Comparison of ENCODE assay signal across 35 mouse cellular contexts in genomic region chr1:170892279-170892678, GRCm38 (mm10). TPM values are rescaled to one million over a fixed set of nuclear protein-coding genes. Genes with fewer than 3 reads are reported as not detected.
"Had no signal": no experiment of that assay in that cellular context is flagged by ENCODE, and none has a peak within 500 bp of the region (broad histone marks: within the 10 kb centered on the region; RNA-seq: fewer than 3 reads in every experiment).

No protein-coding gene starts in this region.

- DNase-seq: cerebellum, postnatal 10 days; cerebellum, postnatal 14 days; cerebellum, postnatal 25 days; cerebellum, postnatal 36 days; embryo, embryonic 11 days; forebrain, postnatal 0 days; gastrocnemius, adult 2 months; gastrocnemius, postnatal 10 days; gastrocnemius, postnatal 14 days; gastrocnemius, postnatal 25 days; gastrocnemius, postnatal 36 days; heart, adult 18-20 months; heart, adult 2 months had no signal

- H3K9me3 ChIP-seq: embryonic facial prominence, embryonic 10.5 days; embryonic facial prominence, embryonic 12.5 days; embryonic facial prominence, embryonic 13.5 days; embryonic facial prominence, embryonic 15.5 days; forebrain, embryonic 10.5 days; forebrain, embryonic 12.5 days; forebrain, embryonic 13.5 days; forebrain, embryonic 15.5 days; heart, embryonic 10.5 days had no signal

- H3K4me1 ChIP-seq: embryonic facial prominence, embryonic 12.5 days; embryonic facial prominence, embryonic 13.5 days; embryonic facial prominence, embryonic 15.5 days; forebrain, embryonic 12.5 days; forebrain, embryonic 13.5 days; forebrain, embryonic 15.5 days; heart, embryonic 10.5 days had no signal

- H3K4me3 ChIP-seq: embryonic facial prominence, embryonic 10.5 days; embryonic facial prominence, embryonic 12.5 days; embryonic facial prominence, embryonic 13.5 days; embryonic facial prominence, embryonic 15.5 days; erythroblast, embryonic 14.5 days; forebrain, embryonic 10.5 days; forebrain, embryonic 12.5 days; forebrain, embryonic 13.5 days; forebrain, embryonic 15.5 days; gastrocnemius, adult 2 months; heart, adult 2 months; heart, embryonic 10.5 days had no signal

- H3K27ac ChIP-seq: embryonic facial prominence, embryonic 10.5 days; embryonic facial prominence, embryonic 12.5 days; embryonic facial prominence, embryonic 13.5 days; embryonic facial prominence, embryonic 15.5 days; forebrain, embryonic 10.5 days; forebrain, embryonic 12.5 days; forebrain, embryonic 13.5 days; forebrain, embryonic 15.5 days; gastrocnemius, adult 2 months; heart, adult 2 months; heart, embryonic 10.5 days had no signal

- H3K9ac ChIP-seq: embryonic facial prominence, embryonic 12.5 days; embryonic facial prominence, embryonic 13.5 days; embryonic facial prominence, embryonic 15.5 days; forebrain, embryonic 12.5 days; forebrain, embryonic 13.5 days; forebrain, embryonic 15.5 days; forebrain, postnatal 0 days had no signal

- H3K27me3 ChIP-seq: embryonic facial prominence, embryonic 12.5 days; embryonic facial prominence, embryonic 15.5 days; forebrain, embryonic 12.5 days; forebrain, embryonic 13.5 days; forebrain, embryonic 15.5 days had no signal

- H3K36me3 ChIP-seq: embryonic facial prominence, embryonic 10.5 days; embryonic facial prominence, embryonic 12.5 days; embryonic facial prominence, embryonic 13.5 days; embryonic facial prominence, embryonic 15.5 days; forebrain, embryonic 10.5 days; forebrain, embryonic 12.5 days; forebrain, embryonic 15.5 days; heart, embryonic 10.5 days had no signal

RNA-seq across cellular contexts. Expression of gene Gm26620, which starts 7.4 kb away (rescaled TPM):
- total RNA-seq: common myeloid progenitor, adult 5-6 weeks; granulocyte monocyte progenitor cell, adult 5-6 weeks had no signal
- polyA plus RNA-seq: embryonic facial prominence, embryonic 11.5 days; embryonic facial prominence, embryonic 12.5 days; forebrain, embryonic 12.5 days had no signal

RNA-seq across cellular contexts. Expression of gene Fcrlb, which starts 20.5 kb away (rescaled TPM):
- total RNA-seq: common myeloid progenitor, adult 5-6 weeks; forebrain, postnatal 0 days; gastrocnemius, adult 18-20 months; gastrocnemius, adult 2 months; gastrocnemius, adult 8-10 months; gastrocnemius, postnatal 10 days; gastrocnemius, postnatal 14 days; gastrocnemius, postnatal 25 days; gastrocnemius, postnatal 36 days; gastrocnemius, postnatal 4 days; granulocyte monocyte progenitor cell, adult 5-6 weeks; heart, adult 18-20 months; heart, adult 2 months; heart, adult 8-10 months had no signal
- polyA plus RNA-seq: embryonic facial prominence, embryonic 10.5 days; embryonic facial prominence, embryonic 11.5 days; embryonic facial prominence, embryonic 12.5 days; embryonic facial prominence, embryonic 13.5 days; embryonic facial prominence, embryonic 14.5 days; erythroblast, embryonic 14.5 days; forebrain, embryonic 10.5 days; forebrain, embryonic 11.5 days; forebrain, embryonic 12.5 days; forebrain, embryonic 13.5 days; forebrain, embryonic 14.5 days; heart, adult 2 months; heart, embryonic 10.5 days had no signal

RNA-seq across cellular contexts. Expression of gene Fcrla, which starts 35.1 kb away (rescaled TPM):
- total RNA-seq: common myeloid progenitor, adult 5-6 weeks; forebrain, postnatal 0 days; gastrocnemius, adult 18-20 months; gastrocnemius, adult 2 months; gastrocnemius, adult 8-10 months; gastrocnemius, postnatal 25 days; granulocyte monocyte progenitor cell, adult 5-6 weeks had no signal
- polyA plus RNA-seq: embryonic facial prominence, embryonic 10.5 days; embryonic facial prominence, embryonic 11.5 days; embryonic facial prominence, embryonic 12.5 days; embryonic facial prominence, embryonic 13.5 days; embryonic facial prominence, embryonic 14.5 days; embryonic facial prominence, embryonic 15.5 days; erythroblast, embryonic 14.5 days; forebrain, embryonic 10.5 days; forebrain, embryonic 11.5 days; forebrain, embryonic 12.5 days; forebrain, embryonic 13.5 days; forebrain, embryonic 14.5 days; forebrain, embryonic 15.5 days; forebrain, embryonic 16.5 days; frontal cortex, adult 2 months had no signal
